Mouse (Mus musculus) brain, embryonic 14.5 days (tissue): ENCODE data around the gene Gm11099. TPM values are rescaled to one million over a fixed set of nuclear protein-coding genes. Genes with fewer than 3 reads are reported as not detected.

ENCODE experiments used
- DNase-seq: peaks from one replicate; pipeline ENCODE4 v3.0.0-alpha.2; 2011; ENCODE audit warnings: low read depth
- CTCF ChIP-seq: fragments of 200-500 bp; IDR thresholded peaks from 2 replicates; pipeline ENCODE4 v1.5.1; 2012; ENCODE audit warnings: inconsistent platforms, mild to moderate bottlenecking, moderate library complexity, borderline replicate concordance; ENCODE audit not compliant: insufficient read depth, insufficient read length; ENCODE audit errors: extremely low read depth
- POLR2A ChIP-seq: fragments of 200-500 bp; IDR thresholded peaks from 2 replicates; pipeline ENCODE4 v1.6.1; 2012; ENCODE audit warnings: mild to moderate bottlenecking, inconsistent platforms, borderline replicate concordance; ENCODE audit not compliant: poor library complexity, insufficient read depth, insufficient read length, severe bottlenecking; ENCODE audit errors: extremely low read depth
- polyA plus RNA-seq: library from polyadenylated mRNA; depleted of rRNA; stranded (reverse); fragments of >200 nt; gene quantifications from 2 replicates; pipeline ENCODE4 v1.2.3, GENCODE M21; 2012; rRNA removed

The Gm11099 gene
- polyA plus RNA-seq, result not detected in 2 replicates

GRCm38 (mm10) chr2:58859134-58859533 lies at the start of gene Gm11099:
Gene Gm11099, plus strand, starts transcription at chr2:58859434.
- no peak for DNase-seq
- TF ChIP-seq CTCF (no peak), POLR2A (no peak)

- DNase-seq, result peak; percentile 77
- TF ChIP-seq CTCF (no peak), POLR2A (no peak)
These were observed 46.3 kb upstream of the Gm11099 start for GRCm38 (mm10) chr2:58812941-58813340.

- DNase-seq, result no peak
- TF ChIP-seq POLR2A (no peak), CTCF (no peak)
These were observed 30.2 kb upstream of the Gm11099 start for GRCm38 (mm10) chr2:58828910-58829600.

DNA sequence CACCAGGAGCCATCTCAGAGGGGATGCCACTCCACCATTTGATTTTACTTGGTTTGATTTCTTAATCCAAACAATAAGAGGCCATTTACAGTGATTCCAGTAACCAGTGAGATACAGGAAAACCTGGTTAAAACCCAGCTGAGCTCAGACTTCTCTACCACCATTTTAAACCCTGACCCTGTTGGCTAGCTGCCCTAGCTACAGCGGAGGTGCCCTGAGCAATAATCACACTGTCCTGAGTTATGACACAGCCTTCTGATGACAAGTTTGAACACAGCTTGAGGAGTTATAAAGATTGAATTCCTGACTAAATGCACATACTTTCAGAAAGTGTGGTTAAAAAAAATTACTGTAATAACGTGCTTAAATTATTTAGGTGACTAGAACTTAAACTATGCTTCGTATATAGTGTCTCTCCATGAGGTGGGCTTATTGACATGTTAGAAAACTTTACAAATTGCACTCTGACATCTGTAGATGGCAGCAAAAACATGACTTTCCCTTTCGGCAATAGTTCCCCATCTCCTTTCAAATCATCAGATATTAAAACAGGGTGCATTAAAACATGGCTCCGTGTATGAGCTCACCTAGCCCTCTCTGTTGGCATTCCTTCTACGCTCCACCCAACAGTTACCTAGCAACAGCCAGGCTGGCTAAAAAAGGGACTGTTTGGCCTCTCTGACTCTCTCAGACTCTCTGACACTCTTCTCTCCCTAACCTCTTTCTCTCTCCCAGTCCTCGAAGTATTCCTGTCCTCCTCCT lies 29.1 kb upstream of the Gm11099 start:
- TF ChIP-seq POLR2A, result no peak
- TF ChIP-seq CTCF, result no peak

GRCm38 (mm10) chr2:58832253-58832980 lies 26.8 kb upstream of the Gm11099 start:
- DNase-seq, result peak; percentile 19
- no peak for TF ChIP-seq CTCF
- TF ChIP-seq POLR2A, result no peak

More for the DNA sequence above, 29.1 kb upstream of the Gm11099 start:
- DNase-seq, result peak; percentile 51

DNA sequence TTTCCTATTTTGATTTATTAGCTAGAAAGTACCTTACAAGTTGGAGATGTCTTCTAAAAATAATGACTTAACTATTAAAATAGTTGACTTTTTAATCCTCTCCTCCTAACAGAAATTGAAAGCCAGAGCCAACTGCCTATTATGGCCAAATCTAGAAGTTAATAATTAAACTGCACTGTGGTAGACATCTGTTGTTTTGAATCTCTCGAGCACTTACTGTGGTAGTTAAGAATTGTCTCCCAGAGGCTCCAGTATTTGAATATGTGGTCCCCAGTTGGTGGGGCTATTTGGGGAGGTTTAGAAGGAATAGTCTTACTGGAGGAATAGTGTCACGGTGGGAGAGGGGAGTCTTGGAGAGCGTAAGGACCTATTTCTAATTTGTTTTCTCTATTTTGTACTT lies 18.2 kb upstream of the Gm11099 start:
- TF ChIP-seq POLR2A, result no peak
- no peak for TF ChIP-seq CTCF
- DNase-seq, result no peak

DNA sequence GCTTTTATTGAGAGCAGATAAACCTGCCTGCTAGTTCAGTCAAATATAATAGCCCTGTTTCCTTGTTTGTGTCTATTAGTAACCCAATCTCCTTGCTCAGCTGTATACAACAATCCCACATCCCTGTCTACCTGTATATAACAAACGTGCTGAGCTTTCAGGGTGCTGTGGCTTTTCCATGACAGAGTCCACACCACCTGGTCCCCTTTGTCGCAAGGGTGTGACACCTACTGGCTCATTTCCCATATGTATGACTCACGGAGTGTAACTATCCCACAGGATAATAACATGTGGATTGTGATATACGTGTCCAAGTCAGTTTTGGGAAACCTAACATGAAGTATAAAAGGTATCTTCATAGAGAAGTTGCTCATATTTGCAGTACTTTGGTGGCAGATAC lies 16.8 kb upstream of the Gm11099 start:
- TF ChIP-seq CTCF, result no peak
- TF ChIP-seq POLR2A, result no peak

GRCm38 (mm10) chr2:58844499-58844898 lies 14.7 kb upstream of the Gm11099 start:
- no peak for TF ChIP-seq POLR2A
- no peak for TF ChIP-seq CTCF
- peak; percentile 45 for DNase-seq

More for the DNA sequence above, 16.8 kb upstream of the Gm11099 start:
- no peak for DNase-seq

- TF ChIP-seq CTCF, result no peak
- no peak for TF ChIP-seq POLR2A
- DNase-seq, result no peak
These were observed 20.6 kb downstream of the Gm11099 start for GRCm38 (mm10) chr2:58879876-58880275.

- TF ChIP-seq CTCF (no peak), POLR2A (no peak)
- no peak for DNase-seq
These were observed 45.8 kb downstream of the Gm11099 start for GRCm38 (mm10) chr2:58905057-58905456.

DNA sequence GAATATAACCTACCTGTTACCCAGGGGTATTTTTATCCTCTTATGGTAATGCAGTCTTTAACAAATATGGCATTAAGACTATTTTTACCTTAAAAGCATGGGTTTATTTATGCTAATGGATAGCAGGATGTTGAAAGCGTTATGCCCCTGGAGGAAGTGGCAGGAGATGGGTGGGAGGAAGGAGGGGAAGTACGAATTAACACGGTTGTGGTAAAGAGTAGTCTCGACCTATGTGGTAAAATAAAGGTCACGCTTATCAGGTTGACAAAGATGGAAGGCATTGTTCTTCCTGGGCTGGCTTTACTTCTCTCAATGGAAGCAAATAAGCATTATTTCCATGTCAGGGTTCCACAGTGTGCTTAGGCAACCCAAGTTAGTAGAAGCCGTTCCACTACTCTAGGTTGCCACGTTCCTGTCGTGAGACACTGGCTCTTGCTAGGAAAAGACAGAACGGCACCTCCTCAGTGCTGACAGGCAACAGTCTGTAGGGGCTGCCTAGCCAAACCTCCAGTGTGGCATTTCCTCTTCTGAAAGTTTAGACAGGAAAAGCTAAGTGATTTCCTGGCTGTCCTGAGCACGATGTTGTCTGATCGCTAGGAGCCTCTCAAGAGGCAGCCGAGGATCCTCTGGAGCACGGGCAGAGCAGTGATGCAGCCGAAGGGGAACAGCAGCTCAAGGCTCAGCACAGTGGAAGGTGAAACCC lies 47.7 kb downstream of the Gm11099 start:
- DNase-seq, result peak; percentile 7

DNA sequence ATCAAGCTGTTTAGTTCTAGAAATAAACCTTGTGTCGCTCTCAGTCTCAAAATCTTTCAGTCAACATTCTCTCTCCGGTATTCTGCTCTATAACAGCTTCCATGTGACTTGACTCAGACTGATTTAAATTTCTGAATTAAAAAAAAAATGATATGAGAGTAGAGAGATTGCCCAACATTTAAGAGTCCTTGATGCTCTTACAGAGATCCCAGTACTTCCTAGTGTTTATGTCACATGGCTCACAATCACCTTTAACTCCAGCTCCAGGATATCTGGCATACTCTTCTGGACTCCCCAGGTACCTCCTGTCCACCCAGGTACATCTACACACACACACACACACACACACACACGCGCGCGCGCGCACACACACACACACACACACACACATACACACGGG lies 53.1 kb downstream of the Gm11099 start:
- DNase-seq, result no peak

More for the DNA sequence above, 47.7 kb downstream of the Gm11099 start:
- no peak for TF ChIP-seq POLR2A

More for the DNA sequence above, 53.1 kb downstream of the Gm11099 start:
- no peak for TF ChIP-seq CTCF
- TF ChIP-seq POLR2A, result no peak
